Mouse (Mus musculus) forebrain, embryonic 11.5 days (tissue): ENCODE results near the gene Hnrnph1. TPM values are rescaled to one million over a fixed set of nuclear protein-coding genes. Genes with fewer than 3 reads are reported as not detected.
A peak's percentile ranks its signal among the peaks of the same experiment; 100 is the strongest.

Experiments used
- ATAC-seq: fragments of 200-750 bp; cut with Nextera tagmentation; replicated peaks from 2 replicates; pipeline ENCODE4 v1.8.0; 2017; ENCODE audit warnings: moderate TSS enrichment; ENCODE audit not compliant: low FRiP score
- DNase-seq: peaks from one replicate; pipeline ENCODE4 v3.0.0-alpha.2; 2017; ENCODE audit warnings: low spot score
- H3K27ac ChIP-seq: fragments of 300-500 bp; sonication (generic); 2 replicates; pipeline ENCODE4 v1.5.1; 2014; ENCODE audit warnings: low read depth, low read length
- H3K27me3 ChIP-seq: fragments of 300-500 bp; sonication (generic); 2 replicates; pipeline ENCODE4 v1.6.1; 2014; ENCODE audit warnings: mild to moderate bottlenecking, low read length, mixed read lengths; ENCODE audit not compliant: control insufficient read depth, insufficient read depth
- H3K36me3 ChIP-seq: fragments of 300-500 bp; sonication (generic); 2 replicates; pipeline ENCODE4 v1.6.1; 2014; ENCODE audit warnings: mild to moderate bottlenecking, low read length, moderate library complexity, mixed read lengths; ENCODE audit not compliant: control insufficient read depth, insufficient read depth
- H3K4me1 ChIP-seq: fragments of 300-500 bp; sonication (generic); replicated peaks from 2 replicates; pipeline ENCODE4 v1.6.1; 2014; ENCODE audit warnings: low read length, mixed read lengths; ENCODE audit not compliant: control insufficient read depth, insufficient read depth
- H3K4me2 ChIP-seq: fragments of 300-500 bp; sonication (generic); 2 replicates; pipeline ENCODE4 v1.6.1; 2014; ENCODE audit warnings: low read depth, mild to moderate bottlenecking, low read length, moderate library complexity, mixed read lengths; ENCODE audit not compliant: severe bottlenecking
- H3K4me3 ChIP-seq: fragments of 300-500 bp; sonication (generic); 2 replicates; pipeline ENCODE4 v1.5.1; 2014; ENCODE audit warnings: low read depth, low read length
- H3K9ac ChIP-seq: fragments of 300-500 bp; sonication (generic); 2 replicates; pipeline ENCODE4 v1.6.1; 2014; ENCODE audit warnings: low read length
- H3K9me3 ChIP-seq: fragments of 300-500 bp; sonication (generic); 2 replicates; pipeline ENCODE4 v1.6.1; 2016; ENCODE audit warnings: low read length, mixed read lengths; ENCODE audit not compliant: control insufficient read depth
- WGBS: fragments of 180-500 bp; shearing (Covaris S2); extraction: QIAGEN DNeasy Blood & Tissue Kit; methylation state at CpG from one replicate; pipeline ENCODE4 v1.1.7; 2014; 5-methylcytosine and 5-hydroxymethylcytosine counted together
- polyA plus RNA-seq: library from polyadenylated mRNA; unstranded; fragments of >200 nt; fragmentation: Nextera tagmentation; extraction: Ambion mirVana; gene quantifications from 2 replicates; pipeline ENCODE4 v1.2.1, GENCODE M21; 2014

Hnrnph1 gene
- polyA plus RNA-seq, 1 experiment from 2014 or later = 833 TPM

GRCm38 (mm10) chr11:50375421-50375820 lies 1.4 kb upstream of the Hnrnph1 start:
- Histone ChIP-seq H3K4me1 (peaks cover 19% of the 10 kb centered on the region), H3K4me2 (no peak overlapping the region), H3K27ac (no peak overlapping the region), H3K9ac (no peak overlapping the region), H3K9me3 (no peaks in the 10 kb centered on the region), H3K4me3 (no peak overlapping the region), H3K27me3 (no peaks in the 10 kb centered on the region), H3K36me3 (peaks cover 4% of the 10 kb centered on the region; the same call in 1 of the 2 replicates)
- DNase-seq (peak; percentile 40), ATAC-seq (no peak)
- WGBS = 42% methylated on average over 5 of the region's 5 CpGs

- Histone ChIP-seq H3K27me3 (no peaks in the 10 kb centered on the region), H3K4me3 (peak overlapping the region; percentile 95), H3K36me3 (peaks cover 4% of the 10 kb centered on the region; the same call in 1 of the 2 replicates), H3K4me1 (peaks cover 19% of the 10 kb centered on the region), H3K9me3 (no peaks in the 10 kb centered on the region), H3K27ac (peak overlapping the region; percentile 99), H3K4me2 (peak overlapping the region; percentile 98), H3K9ac (peak overlapping the region; percentile 100)
- no peak for ATAC-seq
- WGBS = 21% methylated on average over 10 of the region's 10 CpGs
- peak; percentile 44 for DNase-seq
Measured at GRCm38 (mm10) chr11:50376156-50376790, 517 bp upstream of the Hnrnph1 start.

- H3K4me1 ChIP-seq = peaks cover 18% of the 10 kb centered on the region
Measured at GRCm38 (mm10) chr11:50377892-50378684, 1.3 kb downstream of the Hnrnph1 start.

GRCm38 (mm10) chr11:50379023-50379752 lies 2.4 kb downstream of the Hnrnph1 start:
- Histone ChIP-seq H3K9me3 (no peaks in the 10 kb centered on the region), H3K27me3 (no peaks in the 10 kb centered on the region), H3K4me2 (peak overlapping the region; percentile 98), H3K4me1 (peaks cover 18% of the 10 kb centered on the region), H3K4me3 (peak overlapping the region; percentile 95), H3K27ac (no peak overlapping the region), H3K9ac (peak overlapping the region; percentile 100), H3K36me3 (peaks cover 9% of the 10 kb centered on the region; the same call in 1 of the 2 replicates)
- 77% methylated on average over 12 of the region's 12 CpGs for WGBS
- DNase-seq (peak; percentile 32), ATAC-seq (no peak)

More at GRCm38 (mm10) chr11:50377892-50378684, 1.3 kb downstream of the Hnrnph1 start:
- peak overlapping the region; percentile 99 for H3K27ac ChIP-seq
- H3K4me3 ChIP-seq = peak overlapping the region; percentile 95
- ATAC-seq (peak; percentile 81), DNase-seq (peak; percentile 93)
- peak overlapping the region; percentile 100 for H3K9ac ChIP-seq
- peak overlapping the region; percentile 98 for H3K4me2 ChIP-seq
- peaks cover 9% of the 10 kb centered on the region; the same call in 1 of the 2 replicates for H3K36me3 ChIP-seq
- 1% methylated on average over 69 of the region's 71 CpGs for WGBS
- no peaks in the 10 kb centered on the region for H3K9me3 ChIP-seq
- no peaks in the 10 kb centered on the region for H3K27me3 ChIP-seq

- 65% methylated on average over 4 of the region's 4 CpGs for WGBS
Measured at GRCm38 (mm10) chr11:50381311-50381710, 4.5 kb downstream of the Hnrnph1 start.

GRCm38 (mm10) chr11:50387167-50387679 lies 10.4 kb downstream of the Hnrnph1 start:
- DNase-seq (peak; percentile 44), ATAC-seq (no peak)
- WGBS = 84% methylated on average over 3 of the region's 3 CpGs
- Histone ChIP-seq H3K36me3 (peaks cover 7% of the 10 kb centered on the region; the same call in 1 of the 2 replicates), H3K27me3 (no peaks in the 10 kb centered on the region), H3K27ac (no peak overlapping the region), H3K9ac (no peak overlapping the region), H3K4me1 (no peaks in the 10 kb centered on the region), H3K9me3 (no peaks in the 10 kb centered on the region), H3K4me3 (no peak overlapping the region), H3K4me2 (no peak overlapping the region)

More at GRCm38 (mm10) chr11:50381311-50381710, 4.5 kb downstream of the Hnrnph1 start:
- no peak for ATAC-seq
- Histone ChIP-seq H3K4me2 (peak overlapping the region; percentile 40), H3K9ac (no peak overlapping the region), H3K4me1 (peaks cover 15% of the 10 kb centered on the region), H3K27me3 (no peaks in the 10 kb centered on the region), H3K9me3 (no peaks in the 10 kb centered on the region), H3K36me3 (peaks cover 9% of the 10 kb centered on the region; the same call in 1 of the 2 replicates), H3K4me3 (0 out of 2 replicates have a peak overlapping the region, but pooled peaks have one; percentile 16), H3K27ac (no peak overlapping the region)
- DNase-seq = peak; percentile 39

- Histone ChIP-seq H3K4me2 (no peak overlapping the region), H3K9ac (no peak overlapping the region), H3K9me3 (no peaks in the 10 kb centered on the region), H3K4me3 (no peak overlapping the region), H3K36me3 (peaks cover 4% of the 10 kb centered on the region; the same call in 1 of the 2 replicates), H3K4me1 (no peaks in the 10 kb centered on the region), H3K27me3 (no peaks in the 10 kb centered on the region), H3K27ac (no peak overlapping the region)
- WGBS = 91% methylated on average over 4 of the region's 4 CpGs
- ATAC-seq (no peak), DNase-seq (peak; percentile 46)
Measured at GRCm38 (mm10) chr11:50387697-50388096, 10.9 kb downstream of the Hnrnph1 start.
